Mouse (Mus musculus) lung, postnatal 0 days (tissue): Measurements from ENCODE around the gene Catsper1. TPM values are rescaled to one million over a fixed set of nuclear protein-coding genes. Genes with fewer than 3 reads are reported as not detected.

Experiments
- ATAC-seq: fragments of 200-750 bp; cut with Nextera tagmentation; 2 replicates; pipeline ENCODE4 v1.8.0; 2017; ENCODE audit warnings: moderate library complexity
- DNase-seq: peaks from one replicate; pipeline ENCODE4 v3.0.0-alpha.2; 2016; ENCODE audit warnings: low spot score
- H3K27ac ChIP-seq: fragments of 300-500 bp; sonication (generic); 2 replicates; pipeline ENCODE4 v1.5.1; 2014; ENCODE audit warnings: antibody characterized with exemption, mild to moderate bottlenecking, low read length, mixed read lengths
- H3K27me3 ChIP-seq: fragments of 300-500 bp; sonication (generic); replicated peaks from 2 replicates; pipeline ENCODE4 v1.6.1; 2014; ENCODE audit warnings: low read length, mixed read lengths; ENCODE audit not compliant: insufficient read depth
- H3K36me3 ChIP-seq: fragments of 300-500 bp; sonication (generic); 2 replicates; pipeline ENCODE4 v1.6.1; 2014; ENCODE audit warnings: low read length, mixed read lengths; ENCODE audit not compliant: insufficient read depth
- H3K4me1 ChIP-seq: fragments of 300-500 bp; sonication (generic); 2 replicates; pipeline ENCODE4 v1.6.1; 2014; ENCODE audit warnings: antibody characterized with exemption, low read depth, low read length, mixed read lengths; ENCODE audit not compliant: insufficient read depth
- H3K4me2 ChIP-seq: fragments of 300-500 bp; sonication (generic); replicated peaks from 2 replicates; pipeline ENCODE4 v1.6.1; 2014; ENCODE audit warnings: low read depth, mild to moderate bottlenecking, low read length, moderate library complexity, mixed read lengths
- H3K4me3 ChIP-seq: fragments of 300-500 bp; sonication (generic); 2 replicates; pipeline ENCODE4 v1.5.1; 2014; ENCODE audit warnings: low read depth, low read length
- H3K9ac ChIP-seq: fragments of 300-500 bp; sonication (generic); replicated peaks from 2 replicates; pipeline ENCODE4 v1.6.1; 2014; ENCODE audit warnings: low read depth, mild to moderate bottlenecking
- H3K9me3 ChIP-seq: fragments of 300-500 bp; sonication (generic); 2 replicates; pipeline ENCODE4 v1.6.1; 2016; ENCODE audit warnings: low read length, mixed read lengths
- CTCF ChIP-seq: IDR thresholded peaks from 2 replicates; pipeline ENCODE4 v1.5.1; 2016; ENCODE audit warnings: antibody characterized with exemption, mild to moderate bottlenecking
- EP300 ChIP-seq: IDR thresholded peaks from 2 replicates; pipeline ENCODE4 v1.6.1; 2016; ENCODE audit warnings: antibody characterized with exemption, mild to moderate bottlenecking, control low read depth
- WGBS: fragments of 180-500 bp; shearing (Covaris S2); extraction: QIAGEN DNeasy Blood & Tissue Kit; methylation state at CpG from one replicate; pipeline ENCODE4 v1.1.7; 2014; 5-methylcytosine and 5-hydroxymethylcytosine counted together
- polyA plus RNA-seq: library from polyadenylated mRNA; unstranded; fragments of >200 nt; fragmentation: Nextera tagmentation; extraction: Ambion mirVana; gene quantifications from 2 replicates; pipeline ENCODE4 v1.2.1, GENCODE M21; 2015

Gene Catsper1
- not detected in 2 replicates for polyA plus RNA-seq

- DNase-seq (no peak), ATAC-seq (no peak)
- no peak within 1 kb of the TSS for H3K4me2 ChIP-seq
- 84% methylated on average over 6 of the region's 6 CpGs for WGBS
- H3K36me3 ChIP-seq, result no peaks in the 10 kb centered on the region
- no peak within 1 kb of the TSS for H3K9ac ChIP-seq
- no peak within 1 kb of the TSS for H3K4me3 ChIP-seq
- no peaks in the 10 kb centered on the region for H3K27me3 ChIP-seq
- H3K4me1 ChIP-seq, result no peaks in the 10 kb centered on the region
- H3K27ac ChIP-seq, result no peak within 1 kb of the TSS
- no peaks in the 10 kb centered on the region for H3K9me3 ChIP-seq
- TF ChIP-seq EP300, result no peak
Observed at GRCm38 (mm10) chr19:5335441-5335840, at the start of gene Catsper1. Gene Catsper1 (plus strand): TSS chr19:5335741.

GRCm38 (mm10) chr19:5294972-5295735 lies 40.4 kb upstream of the Catsper1 start, which contains the start of gene Sf3b2:
Gene Sf3b2 (minus strand): TSS chr19:5295455.
- TF ChIP-seq EP300 (peak; percentile 75), CTCF (peak; percentile 84)
- peaks cover 17% of the 10 kb centered on the region; the same call in 1 of the 2 replicates for H3K4me1 ChIP-seq
- DNase-seq (peak; percentile 100), ATAC-seq (peak; percentile 98)
- H3K27me3 ChIP-seq, result no peaks in the 10 kb centered on the region
- H3K9ac ChIP-seq, result peak within 1 kb of the TSS; percentile 52
- H3K27ac ChIP-seq, result peak within 1 kb of the TSS; percentile 65
- H3K4me3 ChIP-seq, result peak within 1 kb of the TSS; percentile 68
- under 1% methylated on average over 42 of the region's 46 CpGs for WGBS
- peaks cover 18% of the 10 kb centered on the region for H3K36me3 ChIP-seq
- H3K4me2 ChIP-seq, result peak within 1 kb of the TSS; percentile 66
- H3K9me3 ChIP-seq, result no peaks in the 10 kb centered on the region

GRCm38 (mm10) chr19:5295736-5296075 lies 39.8 kb upstream of the Catsper1 start:
- ATAC-seq, result peak; percentile 23
- Histone ChIP-seq H3K4me1 (peaks cover 17% of the 10 kb centered on the region; the same call in 1 of the 2 replicates), H3K4me2 (peak overlapping the region; percentile 66), H3K9me3 (no peaks in the 10 kb centered on the region), H3K27me3 (no peaks in the 10 kb centered on the region), H3K4me3 (peak overlapping the region; percentile 68), H3K36me3 (peaks cover 13% of the 10 kb centered on the region), H3K27ac (peak overlapping the region; percentile 65), H3K9ac (0 out of 2 replicates have a peak overlapping the region, but pooled peaks have one; percentile 41)
- no peak for DNase-seq
- TF ChIP-seq CTCF (no peak), EP300 (0 out of 2 replicates have a peak, but pooled peaks have one; percentile 7)
- 6% methylated on average over 13 of the region's 13 CpGs for WGBS

- Histone ChIP-seq H3K9ac (no peak overlapping the region), H3K27me3 (no peaks in the 10 kb centered on the region), H3K9me3 (no peaks in the 10 kb centered on the region), H3K4me1 (peaks cover 17% of the 10 kb centered on the region; the same call in 1 of the 2 replicates), H3K4me3 (no peak overlapping the region), H3K27ac (no peak overlapping the region), H3K4me2 (no peak overlapping the region), H3K36me3 (peaks cover 8% of the 10 kb centered on the region)
- no peak for DNase-seq
- 38% methylated on average over 5 of the region's 5 CpGs for WGBS
- TF ChIP-seq CTCF, result no peak
- ATAC-seq, result no peak
Observed at GRCm38 (mm10) chr19:5296630-5297029, 38.9 kb upstream of the Catsper1 start.

- no peak for ATAC-seq
- 11% methylated on average over 28 of the region's 32 CpGs for WGBS
Observed at GRCm38 (mm10) chr19:5297903-5298800, 37.4 kb upstream of the Catsper1 start, which contains the start of gene Gal3st3. Gene Gal3st3 (plus strand): TSS chr19:5298331.

GRCm38 (mm10) chr19:5300588-5300987 lies 35.0 kb upstream of the Catsper1 start:
- WGBS, result 75% methylated on average over 6 of the region's 6 CpGs
- Histone ChIP-seq H3K4me2 (no peak overlapping the region), H3K27ac (no peak overlapping the region), H3K27me3 (no peaks in the 10 kb centered on the region), H3K4me3 (no peak overlapping the region), H3K9me3 (no peaks in the 10 kb centered on the region), H3K4me1 (peaks cover 8% of the 10 kb centered on the region; the same call in 1 of the 2 replicates), H3K9ac (no peak overlapping the region), H3K36me3 (no peaks in the 10 kb centered on the region)
- ATAC-seq (no peak), DNase-seq (no peak)
- TF ChIP-seq CTCF, result no peak
- TF ChIP-seq EP300, result no peak

More at GRCm38 (mm10) chr19:5297903-5298800, 37.4 kb upstream of the Catsper1 start, which contains the start of gene Gal3st3:
- Histone ChIP-seq H3K4me2 (peak within 1 kb of the TSS; percentile 53), H3K36me3 (0 out of 2 replicates have a peak, but pooled peaks cover under 1% of the 10 kb centered on the region), H3K9ac (peak within 1 kb of the TSS; percentile 32), H3K4me3 (peak within 1 kb of the TSS; percentile 17; the same call in 1 of the 2 replicates), H3K27ac (no peak within 1 kb of the TSS), H3K9me3 (no peaks in the 10 kb centered on the region), H3K4me1 (peaks cover 17% of the 10 kb centered on the region; the same call in 1 of the 2 replicates), H3K27me3 (no peaks in the 10 kb centered on the region)
- TF ChIP-seq EP300 (no peak), CTCF (no peak)
- no peak for DNase-seq
